Comparison of ENCODE assay signal across 8 mouse cellular contexts in genomic region chr10:61978866-61979340, GRCm38 (mm10). TPM values are rescaled to one million over a fixed set of nuclear protein-coding genes. Genes with fewer than 3 reads are reported as not detected.
DNase-seq lines count a peak whose midpoint lies in the region; ATAC-seq lines count a peak whose summit lies in the region.

Gene Col13a1 (minus strand): TSS chr10:61979108.

- peaks cover 77% of the 10 kb centered on the region for H3K27me3 ChIP-seq in forebrain, embryonic 12.5 days
- H3K27me3 ChIP-seq in intestine, embryonic 15.5 days (replicated peaks) = peaks cover 45% of the 10 kb centered on the region

- ATAC-seq in forebrain, embryonic 12.5 days (ENCODE audit: low FRiP score) = no peak
- ATAC-seq in intestine, embryonic 15.5 days = peak; percentile 37; the same call in 1 of the 2 replicates

- peaks cover 21% of the 10 kb centered on the region for H3K4me1 ChIP-seq in forebrain, embryonic 12.5 days
- peaks cover 26% of the 10 kb centered on the region for H3K4me1 ChIP-seq in intestine, embryonic 15.5 days (replicated peaks)

- peak within 1 kb of the TSS; percentile 29; the same call in 1 of the 2 replicates for H3K9ac ChIP-seq in forebrain, embryonic 12.5 days
- peak within 1 kb of the TSS; percentile 47 for H3K9ac ChIP-seq in intestine, embryonic 15.5 days

- no peaks in the 10 kb centered on the region for H3K9me3 ChIP-seq in forebrain, embryonic 12.5 days
- H3K9me3 ChIP-seq in intestine, embryonic 15.5 days = no peaks in the 10 kb centered on the region

- WGBS in forebrain, embryonic 12.5 days = 1% methylated on average over 41 of the region's 41 CpGs
- WGBS in intestine, embryonic 15.5 days = under 1% methylated on average over 41 of the region's 41 CpGs

- H3K36me3 ChIP-seq in forebrain, embryonic 12.5 days (replicated peaks) = no peaks in the 10 kb centered on the region
- H3K36me3 ChIP-seq in intestine, embryonic 15.5 days = no peaks in the 10 kb centered on the region

- H3K4me3 ChIP-seq in forebrain, embryonic 12.5 days (replicated peaks) = peak within 1 kb of the TSS; percentile 41
- peak within 1 kb of the TSS; percentile 48 for H3K4me3 ChIP-seq in intestine, embryonic 15.5 days (replicated peaks)

- DNase-seq in ovary, postnatal 36 days (ENCODE audit: low spot score) = peak; percentile 20
- DNase-seq in ovary, postnatal 14 days (ENCODE audit: low spot score) = no peak
- DNase-seq in lung, postnatal 4 days = peak; percentile 46 to 68
- no peak for DNase-seq in spleen, adult 12 weeks (ENCODE audit: low spot score)
- no peak for DNase-seq in urinary bladder, postnatal 10 days (ENCODE audit: low spot score)
- DNase-seq in c-Kit-positive CD71-positive TER-119-positive erythroid progenitor cells, embryonic 14.5 days (ENCODE audit: low spot score) = no peak

- H3K27ac ChIP-seq in forebrain, embryonic 12.5 days = no peak within 1 kb of the TSS
- no peak within 1 kb of the TSS for H3K27ac ChIP-seq in intestine, embryonic 15.5 days

- peak within 1 kb of the TSS; percentile 58 for H3K4me2 ChIP-seq in forebrain, embryonic 12.5 days
- H3K4me2 ChIP-seq in intestine, embryonic 15.5 days (replicated peaks) = peak within 1 kb of the TSS; percentile 91

RNA-seq across cellular contexts. Expression of gene Col13a1, which starts in this region (rescaled TPM):
- 0.76 and 0.96 TPM in 2 replicates for polyA plus RNA-seq in forebrain, embryonic 12.5 days (2016; fragmentation: Nextera tagmentation; extraction: Ambion mirVana)
- 6.9 and 7.1 TPM in 2 replicates for polyA plus RNA-seq in intestine, embryonic 15.5 days (2015; fragmentation: Nextera tagmentation; extraction: Ambion mirVana)

Comparison
In these comparisons a context has a peak if more than half of its experiments do, and no peak if none do; other contexts are left out.
1. DNase-seq: peak in ovary, postnatal 36 days (single experiment) and lung, postnatal 4 days (2 of 2); none in ovary, postnatal 14 days (single experiment), spleen, adult 12 weeks (single experiment), urinary bladder, postnatal 10 days (single experiment) and c-Kit-positive CD71-positive TER-119-positive erythroid progenitor cells, embryonic 14.5 days (single experiment).